Mouse (Mus musculus) heart, postnatal 0 days (tissue): ENCODE data around the gene Phka1.

Experiments
- CTCF ChIP-seq: IDR thresholded peaks from 2 replicates; pipeline ENCODE4 v1.5.1; 2016; ENCODE audit warnings: antibody characterized with exemption, control low read depth, low read depth
- EP300 ChIP-seq: IDR thresholded peaks from 2 replicates; pipeline ENCODE4 v1.6.1; 2016; ENCODE audit warnings: antibody characterized with exemption, low read depth

DNA sequence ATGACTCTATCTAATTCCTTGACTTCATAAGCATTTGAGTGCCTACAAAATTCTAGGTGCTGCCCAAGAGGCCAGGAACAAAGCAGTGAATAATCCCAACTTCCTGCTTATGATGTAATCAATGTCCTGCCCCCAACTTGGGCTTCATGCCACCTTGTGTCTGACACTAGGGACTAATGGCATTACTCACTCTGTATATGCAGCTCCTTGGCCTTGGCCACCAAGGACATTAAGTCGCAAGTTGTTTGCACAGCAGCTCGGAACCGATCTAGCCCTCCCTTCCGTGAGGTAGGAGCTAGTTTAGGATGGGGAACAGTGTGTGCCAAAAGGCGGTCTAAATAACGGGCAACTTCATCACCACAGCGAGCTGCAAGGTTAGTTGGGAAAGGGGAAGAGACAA, 87.1 kb downstream of the Phka1 start:
- TF ChIP-seq CTCF (no peak), EP300 (no peak)
